Mouse (Mus musculus): Measurements from ENCODE around the gene Dusp10. TPM values are rescaled to one million over a fixed set of nuclear protein-coding genes. Genes with fewer than 3 reads are reported as not detected.

The Dusp10 gene
- total RNA-seq, 1 experiment from 2014 or later, result 11.2 TPM

DNA sequence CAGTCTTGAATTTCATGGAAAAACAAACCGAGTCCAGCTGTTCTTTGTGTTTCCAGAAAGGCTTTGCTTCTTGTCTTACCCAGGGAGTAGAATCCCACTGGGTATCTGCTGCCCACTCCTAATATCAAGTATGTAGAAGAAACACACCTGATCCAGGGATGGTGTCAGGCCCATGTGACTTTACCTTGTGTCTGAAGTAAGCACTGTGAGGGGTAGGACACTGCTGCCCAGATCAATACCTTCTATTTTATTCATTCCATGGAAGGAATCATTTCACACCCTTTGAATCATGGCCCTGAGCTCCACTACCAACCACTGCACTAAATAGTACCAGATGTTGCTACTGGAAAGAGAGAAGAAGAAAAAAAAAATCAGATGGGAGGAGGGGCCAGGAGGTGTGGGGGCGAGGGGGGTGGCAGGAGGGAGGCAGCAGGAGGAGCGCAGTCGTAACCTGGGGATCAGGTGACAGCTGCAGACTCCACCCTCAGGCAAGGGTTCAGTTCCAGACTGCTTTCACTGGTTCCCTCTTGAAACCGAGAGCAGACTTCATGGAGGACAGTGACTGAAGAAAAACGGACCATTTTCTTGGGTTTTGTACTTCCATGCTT is 33.1 kb downstream of the Dusp10 start:
- no peak for ATAC-seq (replicated peaks in 1 of 2; ENCODE audit: insufficient read depth in 1 of 2, low FRiP score in 2 of 2, low TSS enrichment in 1 of 2, low read depth in 1 of 2, poor library complexity in 2 of 2, severe bottlenecking in 2 of 2)

DNA sequence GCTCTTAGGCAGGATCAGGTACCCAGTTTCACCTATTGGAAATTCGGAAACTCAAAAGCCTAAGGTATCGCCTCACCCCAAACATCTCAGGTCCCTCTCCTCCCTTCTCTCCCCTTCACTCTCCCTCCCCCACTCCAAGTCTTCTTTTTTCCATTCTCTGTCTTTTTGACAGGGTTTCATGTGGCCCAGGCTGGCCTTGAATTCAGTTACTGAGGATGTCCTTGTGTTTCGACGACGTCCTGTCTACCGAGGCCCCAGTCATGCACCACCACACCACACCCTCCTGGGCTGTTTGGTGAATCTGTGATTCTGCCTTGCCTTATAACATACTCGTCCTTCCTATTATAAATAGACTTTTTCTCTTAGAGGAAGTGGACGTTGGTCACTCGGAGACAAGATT is 34.7 kb downstream of the Dusp10 start:
- ATAC-seq (replicated peaks in 1 of 2; ENCODE audit: insufficient read depth in 1 of 2, low FRiP score in 2 of 2, low TSS enrichment in 1 of 2, low read depth in 1 of 2, poor library complexity in 2 of 2, severe bottlenecking in 2 of 2), result no peak

DNA sequence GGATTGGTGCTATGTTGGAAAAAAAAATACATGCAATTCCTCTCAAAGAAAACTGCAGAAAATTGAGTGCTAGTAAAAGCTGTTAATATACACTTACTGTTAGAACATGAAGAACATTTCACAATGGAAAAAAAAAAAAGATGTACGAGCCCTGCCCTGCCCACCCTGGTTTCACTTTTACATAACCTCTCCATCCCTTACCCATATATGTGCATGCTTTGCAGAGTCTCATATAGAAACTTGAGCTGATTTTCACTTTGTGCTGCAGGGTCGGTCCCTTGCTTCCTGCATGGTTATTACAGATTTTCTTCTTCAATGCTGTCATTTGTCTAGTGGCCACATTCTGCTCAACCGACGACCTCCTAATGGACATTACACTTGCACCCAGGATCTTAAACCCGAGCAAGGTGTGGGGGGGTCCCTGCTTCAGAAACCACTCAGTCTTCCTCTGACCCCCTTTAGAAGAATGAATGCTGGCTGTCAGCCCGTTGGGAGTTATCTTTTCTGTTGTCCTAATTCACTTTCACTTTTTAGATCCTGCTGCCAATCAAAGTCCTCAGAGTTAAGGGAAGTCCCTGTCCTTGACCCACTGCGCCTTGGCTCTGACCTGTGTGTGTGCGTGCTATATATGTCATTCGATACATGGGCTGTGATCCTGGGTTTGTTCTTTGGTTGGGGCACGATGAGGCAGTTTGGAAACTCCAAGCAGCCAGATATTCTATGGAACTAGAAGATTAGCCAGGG is 35.7 kb downstream of the Dusp10 start:
- peak; percentile 40 to 46; a peak in 2 of 4 replicates for ATAC-seq (replicated peaks in 1 of 2; ENCODE audit: insufficient read depth in 1 of 2, low FRiP score in 2 of 2, low TSS enrichment in 1 of 2, low read depth in 1 of 2, poor library complexity in 2 of 2, severe bottlenecking in 2 of 2)

DNA sequence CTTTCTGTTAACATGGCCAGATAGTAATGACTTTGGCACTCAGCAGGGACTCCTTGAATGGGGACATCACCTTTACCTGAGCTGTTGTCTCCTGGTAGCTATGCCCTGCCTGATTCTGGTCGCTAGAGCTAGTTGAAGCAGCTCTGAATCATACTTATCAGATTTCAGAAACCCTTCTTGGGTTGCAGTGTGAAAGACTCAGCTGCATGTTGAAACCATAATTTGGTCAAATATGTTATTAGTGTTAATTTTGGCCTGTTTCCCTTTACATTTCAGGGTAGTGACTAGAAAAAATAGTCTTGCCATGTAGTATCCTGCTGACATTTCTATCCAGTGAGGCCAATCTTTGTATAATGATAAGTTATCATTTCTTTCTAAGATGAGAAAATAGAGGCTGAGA is 38.2 kb downstream of the Dusp10 start:
- no peak for ATAC-seq (replicated peaks in 1 of 2; ENCODE audit: insufficient read depth in 1 of 2, low FRiP score in 2 of 2, low TSS enrichment in 1 of 2, low read depth in 1 of 2, poor library complexity in 2 of 2, severe bottlenecking in 2 of 2)

DNA sequence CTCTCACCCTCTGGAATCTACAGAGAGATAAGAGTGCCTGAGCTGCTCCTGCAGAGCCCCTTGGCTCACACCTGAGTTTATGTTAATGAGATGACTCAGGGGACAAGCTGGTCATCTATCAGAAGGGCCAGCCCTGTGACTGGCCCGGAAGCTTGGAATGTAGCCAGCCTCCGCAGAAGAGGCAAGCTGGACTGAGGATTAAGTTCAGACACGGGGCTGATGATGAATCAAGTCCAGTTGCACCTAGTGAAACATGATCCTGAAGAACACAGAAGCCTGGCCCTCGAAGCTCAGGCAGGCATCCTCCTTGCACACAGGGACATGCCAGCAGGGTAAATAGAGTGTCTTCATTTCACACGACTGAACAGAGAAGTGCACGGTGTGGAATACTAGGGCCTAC is 38.7 kb downstream of the Dusp10 start:
- no peak for ATAC-seq (replicated peaks in 1 of 2; ENCODE audit: insufficient read depth in 1 of 2, low FRiP score in 2 of 2, low TSS enrichment in 1 of 2, low read depth in 1 of 2, poor library complexity in 2 of 2, severe bottlenecking in 2 of 2)

DNA sequence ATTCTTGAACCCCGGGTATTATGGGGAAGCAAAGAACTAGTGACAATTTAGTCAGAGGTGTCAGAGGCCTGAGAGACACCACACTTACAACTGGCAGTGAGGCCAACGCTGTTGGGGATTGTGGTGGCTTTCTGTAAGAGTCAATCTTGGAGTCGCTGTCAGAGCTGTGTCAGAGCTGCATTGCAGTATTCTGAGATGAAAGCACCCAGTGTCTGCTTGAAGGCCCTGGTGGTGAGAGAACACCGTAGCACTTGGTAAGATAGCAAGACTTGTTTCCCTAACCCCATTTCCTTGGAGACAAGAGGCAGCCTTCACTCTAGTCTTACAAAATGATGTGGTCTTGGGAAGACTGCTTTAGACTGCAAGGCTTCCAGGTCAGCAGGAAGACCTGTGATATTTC is 39.2 kb downstream of the Dusp10 start:
- no peak for ATAC-seq (replicated peaks in 1 of 2; ENCODE audit: insufficient read depth in 1 of 2, low FRiP score in 2 of 2, low TSS enrichment in 1 of 2, low read depth in 1 of 2, poor library complexity in 2 of 2, severe bottlenecking in 2 of 2)

DNA sequence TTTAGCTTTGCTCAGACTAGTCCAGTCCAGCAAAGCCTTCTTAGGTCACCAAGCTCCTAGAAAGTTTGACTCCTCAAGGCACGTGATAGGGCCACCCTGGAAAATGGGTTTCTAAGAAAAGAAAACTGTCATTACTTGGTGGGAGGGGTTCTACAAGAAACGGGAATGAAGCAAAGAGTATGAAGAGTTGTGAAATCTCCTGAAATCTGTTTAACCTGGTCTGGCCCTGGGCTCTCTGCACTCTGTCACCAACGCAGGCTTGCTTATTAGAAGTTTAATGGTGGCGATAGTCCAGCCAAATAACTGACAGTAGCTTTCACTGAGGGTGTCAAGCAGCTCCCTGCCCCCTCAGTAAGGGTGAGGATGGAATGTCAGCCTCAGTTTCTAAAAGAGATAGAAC is 40.0 kb downstream of the Dusp10 start:
- ATAC-seq (replicated peaks in 1 of 2; ENCODE audit: insufficient read depth in 1 of 2, low FRiP score in 2 of 2, low TSS enrichment in 1 of 2, low read depth in 1 of 2, poor library complexity in 2 of 2, severe bottlenecking in 2 of 2), result no peak

DNA sequence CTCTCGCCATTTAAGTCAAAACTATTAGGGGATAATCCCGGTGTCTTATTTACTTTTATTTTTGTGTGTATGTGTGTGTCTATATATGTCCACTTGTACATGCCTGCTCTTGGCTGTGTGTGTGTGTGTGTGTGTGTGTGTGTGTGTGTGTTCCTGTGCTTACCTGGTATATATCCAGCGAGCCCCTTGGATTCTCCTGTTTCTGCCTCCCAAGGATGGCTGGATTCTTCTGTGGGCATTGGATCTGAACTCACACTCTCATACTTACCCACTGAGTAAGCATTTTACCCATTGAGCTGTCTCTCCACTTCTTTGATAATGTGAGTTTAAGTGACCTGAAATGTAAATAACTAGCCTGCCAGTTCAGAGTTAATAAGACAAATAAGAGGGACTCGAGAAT is 40.6 kb downstream of the Dusp10 start:
- no peak for ATAC-seq (replicated peaks in 1 of 2; ENCODE audit: insufficient read depth in 1 of 2, low FRiP score in 2 of 2, low TSS enrichment in 1 of 2, low read depth in 1 of 2, poor library complexity in 2 of 2, severe bottlenecking in 2 of 2)

DNA sequence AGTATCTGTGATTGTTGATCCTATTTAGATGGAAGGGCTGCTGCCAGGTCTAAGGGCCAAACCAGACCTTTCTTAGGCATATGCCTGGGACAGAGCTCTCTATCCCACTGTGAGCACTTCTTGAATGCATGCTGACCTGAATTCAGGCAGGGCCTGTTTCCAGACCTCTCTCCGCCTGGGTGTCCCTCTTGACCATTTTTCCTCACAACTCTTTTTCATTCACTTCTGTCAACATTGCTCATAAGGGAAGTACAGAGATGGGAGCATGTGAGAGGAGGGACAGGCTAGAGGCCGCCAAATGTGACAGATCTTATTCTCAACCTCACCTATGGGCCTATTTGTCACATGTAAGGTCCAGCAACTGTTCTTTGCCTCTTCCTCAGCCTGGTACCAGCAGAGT is 41.1 kb downstream of the Dusp10 start:
- ATAC-seq (replicated peaks in 1 of 2; ENCODE audit: insufficient read depth in 1 of 2, low FRiP score in 2 of 2, low TSS enrichment in 1 of 2, low read depth in 1 of 2, poor library complexity in 2 of 2, severe bottlenecking in 2 of 2), result no peak

DNA sequence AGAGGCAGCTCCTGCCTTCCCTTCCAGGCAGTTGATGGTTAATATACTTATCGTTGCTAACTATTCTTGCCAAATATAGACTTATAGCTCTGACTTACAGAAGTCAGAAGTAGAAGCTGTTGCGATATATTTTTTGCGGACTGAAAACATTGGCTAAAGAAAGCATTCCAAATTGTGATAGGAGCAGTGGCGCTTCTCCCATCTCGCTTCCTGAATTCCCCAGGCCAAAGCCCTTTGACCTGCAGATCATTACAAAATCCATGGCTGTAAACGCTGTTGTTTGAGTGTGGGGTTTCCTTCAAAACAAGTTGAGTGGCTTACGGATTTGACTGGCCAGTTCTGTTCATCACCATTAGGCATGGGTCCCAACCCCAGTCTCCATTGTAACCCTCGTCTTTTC is 45.1 kb downstream of the Dusp10 start:
- ATAC-seq (replicated peaks in 1 of 2; ENCODE audit: insufficient read depth in 1 of 2, low FRiP score in 2 of 2, low TSS enrichment in 1 of 2, low read depth in 1 of 2, poor library complexity in 2 of 2, severe bottlenecking in 2 of 2), result no peak

DNA sequence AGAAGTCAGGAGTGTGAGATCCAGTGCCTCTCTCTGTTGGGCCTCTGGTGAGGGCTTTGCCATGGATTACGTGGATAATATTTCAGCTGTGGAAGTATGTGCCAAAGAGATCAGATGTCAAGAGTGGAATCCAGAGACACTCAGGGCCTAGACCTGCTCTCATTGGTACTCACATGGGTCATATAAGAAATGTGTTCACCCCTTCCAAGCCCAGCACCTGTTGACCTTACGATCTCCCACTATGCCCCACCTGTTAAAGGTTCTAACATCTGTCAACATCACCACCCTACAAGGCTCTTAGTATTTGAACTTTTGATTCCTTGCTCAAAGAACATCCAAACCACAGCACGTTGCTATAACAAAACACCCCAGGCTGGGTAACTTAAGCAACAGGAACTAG is 46.7 kb downstream of the Dusp10 start:
- ATAC-seq (replicated peaks in 1 of 2; ENCODE audit: insufficient read depth in 1 of 2, low FRiP score in 2 of 2, low TSS enrichment in 1 of 2, low read depth in 1 of 2, poor library complexity in 2 of 2, severe bottlenecking in 2 of 2), result no peak

DNA sequence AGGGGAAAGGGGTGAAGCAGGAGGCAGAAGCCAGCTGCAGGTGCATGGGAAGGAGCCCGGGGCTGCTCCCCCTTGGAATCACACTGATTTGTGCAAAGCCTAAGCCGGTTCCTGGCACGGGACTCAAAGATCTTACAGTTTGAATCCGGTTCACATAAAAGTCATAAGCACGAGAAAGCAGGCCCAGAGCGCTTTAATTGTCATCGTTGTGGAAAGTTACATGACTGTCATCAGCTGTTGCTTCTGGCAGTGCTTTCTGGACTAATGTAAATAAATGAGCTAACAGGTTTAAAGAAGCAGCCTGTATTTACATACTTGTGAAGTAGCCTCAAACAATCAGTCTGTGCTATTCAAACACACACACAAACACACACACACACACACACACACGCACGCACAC is 47.3 kb downstream of the Dusp10 start:
- no peak for ATAC-seq (replicated peaks in 1 of 2; ENCODE audit: insufficient read depth in 1 of 2, low FRiP score in 2 of 2, low TSS enrichment in 1 of 2, low read depth in 1 of 2, poor library complexity in 2 of 2, severe bottlenecking in 2 of 2)

DNA sequence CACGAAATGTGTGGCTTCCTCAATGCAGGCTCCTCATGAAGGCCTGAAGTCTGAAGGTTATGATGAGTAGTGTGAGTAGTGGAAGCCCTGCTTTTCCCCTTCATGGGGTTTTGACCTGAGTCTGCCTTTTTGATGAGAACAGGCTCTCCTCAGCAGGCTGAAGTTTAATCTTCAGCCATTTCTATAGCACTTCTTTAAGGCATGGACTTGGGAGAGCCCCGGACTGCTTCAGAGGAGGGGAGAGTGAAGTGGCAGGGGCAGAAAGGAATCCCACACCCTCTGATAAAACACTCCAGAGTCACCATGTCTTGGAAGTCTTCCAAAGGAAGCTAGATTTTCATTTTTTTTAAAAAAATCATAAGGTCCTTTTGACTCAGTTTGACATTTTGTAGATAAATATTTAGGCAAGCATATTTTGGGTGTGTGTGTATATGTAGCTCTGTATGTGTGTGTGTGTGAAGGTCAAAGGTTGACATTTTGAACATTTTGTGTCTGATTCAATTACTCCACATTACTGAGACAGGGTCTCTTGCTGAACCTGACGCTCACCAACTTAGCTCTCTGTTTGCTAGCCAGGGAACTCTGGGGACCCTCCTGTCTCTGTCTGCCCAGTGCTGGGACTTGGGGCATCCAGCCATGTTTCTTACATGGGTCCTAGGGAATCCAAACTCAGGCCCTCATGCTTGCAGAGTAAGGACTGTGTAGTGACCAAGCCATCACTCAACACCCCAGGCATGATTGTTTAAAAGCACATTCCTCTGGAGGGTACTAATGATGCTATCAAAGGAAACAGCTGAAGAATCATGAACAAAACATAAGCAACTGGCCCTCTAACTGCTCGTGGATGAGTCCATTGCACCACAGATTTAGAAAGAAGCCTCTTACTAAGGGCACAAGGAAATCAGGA is 48.0 kb downstream of the Dusp10 start:
- ATAC-seq (replicated peaks in 1 of 2; ENCODE audit: insufficient read depth in 1 of 2, low FRiP score in 2 of 2, low TSS enrichment in 1 of 2, low read depth in 1 of 2, poor library complexity in 2 of 2, severe bottlenecking in 2 of 2), result no peak

DNA sequence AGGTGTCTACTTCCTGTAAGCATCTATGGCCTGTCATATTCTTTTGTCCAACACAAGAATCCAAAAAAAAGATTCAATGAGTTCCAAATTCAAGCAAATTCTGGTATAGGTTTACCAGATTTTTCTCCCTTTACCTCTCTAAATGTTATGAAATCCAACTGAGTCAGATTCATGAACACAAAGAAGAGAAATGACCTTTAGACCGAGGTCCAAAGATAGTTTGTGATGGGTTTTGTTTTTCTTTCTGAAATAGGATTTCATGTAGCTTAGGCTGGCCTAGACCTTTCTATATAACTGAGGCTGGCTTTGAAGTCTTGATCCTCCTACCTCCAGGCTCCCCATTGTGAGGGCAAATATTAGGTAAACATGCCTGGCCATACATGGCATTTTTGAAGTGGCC is 48.8 kb downstream of the Dusp10 start:
- no peak for ATAC-seq (replicated peaks in 1 of 2; ENCODE audit: insufficient read depth in 1 of 2, low FRiP score in 2 of 2, low TSS enrichment in 1 of 2, low read depth in 1 of 2, poor library complexity in 2 of 2, severe bottlenecking in 2 of 2)

DNA sequence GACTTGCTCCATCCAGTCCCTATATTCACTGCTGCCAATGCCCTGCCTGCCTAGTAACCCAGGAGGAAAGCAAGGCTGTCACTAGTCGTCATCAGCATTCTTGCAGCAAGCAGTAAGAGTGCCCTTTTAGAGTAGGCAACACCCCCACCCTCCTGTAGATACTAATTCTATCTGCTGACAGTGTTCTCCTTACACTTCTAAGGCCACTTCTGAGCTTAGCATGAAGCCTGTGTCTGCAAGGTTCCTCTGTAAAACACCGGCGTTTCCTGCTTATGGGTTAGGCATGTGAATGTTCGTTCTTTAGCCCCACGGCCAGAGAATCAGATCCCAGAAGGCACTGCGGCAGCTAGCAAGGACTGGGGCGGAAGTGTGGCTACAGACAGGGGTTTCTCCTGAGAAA is 51.2 kb downstream of the Dusp10 start:
- ATAC-seq (replicated peaks in 1 of 2; ENCODE audit: insufficient read depth in 1 of 2, low FRiP score in 2 of 2, low TSS enrichment in 1 of 2, low read depth in 1 of 2, poor library complexity in 2 of 2, severe bottlenecking in 2 of 2), result no peak

DNA sequence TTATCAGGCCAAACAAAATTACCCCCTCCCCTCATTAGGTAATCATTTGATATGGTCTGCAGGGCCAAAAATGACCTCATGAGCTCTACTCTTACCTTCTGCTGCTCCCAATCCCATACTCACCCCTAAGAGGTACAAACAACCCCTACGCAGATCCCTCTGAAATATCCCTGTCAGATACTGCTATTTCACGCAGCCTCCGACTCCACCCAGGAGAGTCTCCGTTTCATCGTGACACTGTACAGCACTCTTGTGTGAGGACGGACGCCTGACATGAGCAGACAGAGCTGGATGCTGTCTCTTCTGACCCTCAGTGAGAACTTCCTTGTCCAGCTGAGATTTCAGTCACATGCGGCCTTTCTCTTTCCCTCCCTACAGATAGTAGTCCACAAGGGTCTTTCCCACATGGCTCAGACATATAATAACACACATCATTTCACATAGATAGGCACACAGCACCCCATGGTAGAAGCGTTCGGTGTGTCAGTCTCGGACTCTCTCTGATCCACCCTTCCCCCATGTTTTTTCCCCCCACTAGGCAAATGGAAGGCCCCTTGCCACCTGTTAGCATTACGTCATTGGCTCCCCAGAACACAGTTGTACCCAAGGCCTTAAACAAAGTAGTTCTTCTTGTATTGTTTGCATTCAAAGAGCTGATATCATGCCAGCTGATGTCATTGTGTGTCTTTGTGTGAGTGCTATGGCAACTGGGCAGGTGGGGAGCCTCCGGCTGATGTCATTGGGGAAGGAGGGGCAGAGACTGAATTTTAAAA is 52.7 kb downstream of the Dusp10 start:
- ATAC-seq (replicated peaks in 1 of 2; ENCODE audit: insufficient read depth in 1 of 2, low FRiP score in 2 of 2, low TSS enrichment in 1 of 2, low read depth in 1 of 2, poor library complexity in 2 of 2, severe bottlenecking in 2 of 2), result no peak

DNA sequence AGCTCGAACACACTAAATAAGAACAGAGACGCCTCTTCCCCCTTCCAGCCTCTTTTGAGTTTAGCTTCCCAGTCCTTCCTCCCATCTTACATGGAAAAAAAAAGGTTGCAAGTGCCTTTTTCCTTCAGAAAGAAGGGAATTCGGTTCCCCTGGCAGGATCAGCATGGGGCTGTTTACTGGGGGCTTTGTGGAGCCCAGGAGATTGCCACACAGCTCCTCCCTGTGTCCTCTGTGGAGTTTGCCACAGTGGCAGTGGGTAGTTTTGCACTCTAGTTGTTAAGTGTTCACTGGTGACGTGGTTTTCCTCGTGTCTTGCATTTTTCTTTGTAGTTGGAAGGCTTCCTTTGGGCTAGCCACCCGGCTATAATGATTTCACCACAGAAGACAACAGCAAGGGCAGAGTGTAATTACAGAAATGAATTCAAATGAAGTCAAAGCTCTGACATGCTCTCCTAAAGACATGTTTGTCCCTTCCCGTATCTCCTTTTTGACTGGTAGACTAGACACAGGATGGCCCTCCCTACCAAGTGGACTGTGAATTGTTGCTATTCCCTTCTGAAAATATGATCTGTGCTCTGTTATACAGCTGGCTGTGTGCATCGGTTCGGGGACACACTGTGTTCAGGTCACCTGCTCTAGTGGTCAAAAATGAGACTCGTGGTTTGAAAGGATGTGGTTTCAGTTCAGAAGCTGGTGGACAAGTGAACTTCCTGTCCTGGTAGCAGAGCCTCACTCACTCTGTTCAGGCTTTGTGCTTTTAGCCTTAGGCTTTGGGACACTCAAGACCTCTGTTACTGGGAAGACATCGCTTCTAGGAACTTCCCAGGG is 53.6 kb downstream of the Dusp10 start:
- ATAC-seq (replicated peaks in 1 of 2; ENCODE audit: insufficient read depth in 1 of 2, low FRiP score in 2 of 2, low TSS enrichment in 1 of 2, low read depth in 1 of 2, poor library complexity in 2 of 2, severe bottlenecking in 2 of 2), result peak; percentile 14 to 15; a peak in 1 of 4 replicates

All from hematopoietic stem cell, adult 5-6 weeks (primary cell).